Mouse (Mus musculus) liver, adult 2 months (tissue): ENCODE measurements around the gene Phldb2.

ENCODE experiments used
- CTCF ChIP-seq: fragments of 200-500 bp; IDR thresholded peaks from 2 replicates; pipeline ENCODE4 v1.5.1; 2011; ENCODE audit warnings: low read depth, low read length, control low read depth
- POLR2A ChIP-seq: fragments of 200-500 bp; IDR thresholded peaks from 2 replicates; pipeline ENCODE4 v1.6.1; 2011; ENCODE audit warnings: low read length, control low read depth; ENCODE audit not compliant: insufficient read depth; ENCODE audit errors: extremely low read depth

- TF ChIP-seq CTCF (no peak), POLR2A (no peak)
Measured at GRCm38 (mm10) chr16:45791286-45791685, 162.1 kb downstream of the Phldb2 start.
